Mouse (Mus musculus) naive thymus-derived CD4-positive, alpha-beta T cell, adult 2 months (primary cell): ENCODE measurements around the gene Wfdc8.

Experiments
- DNase-seq: peaks from one replicate; pipeline ENCODE4 v3.0.0-alpha.2; 2011; ENCODE audit warnings: low read depth

Wfdc8 gene

DNA sequence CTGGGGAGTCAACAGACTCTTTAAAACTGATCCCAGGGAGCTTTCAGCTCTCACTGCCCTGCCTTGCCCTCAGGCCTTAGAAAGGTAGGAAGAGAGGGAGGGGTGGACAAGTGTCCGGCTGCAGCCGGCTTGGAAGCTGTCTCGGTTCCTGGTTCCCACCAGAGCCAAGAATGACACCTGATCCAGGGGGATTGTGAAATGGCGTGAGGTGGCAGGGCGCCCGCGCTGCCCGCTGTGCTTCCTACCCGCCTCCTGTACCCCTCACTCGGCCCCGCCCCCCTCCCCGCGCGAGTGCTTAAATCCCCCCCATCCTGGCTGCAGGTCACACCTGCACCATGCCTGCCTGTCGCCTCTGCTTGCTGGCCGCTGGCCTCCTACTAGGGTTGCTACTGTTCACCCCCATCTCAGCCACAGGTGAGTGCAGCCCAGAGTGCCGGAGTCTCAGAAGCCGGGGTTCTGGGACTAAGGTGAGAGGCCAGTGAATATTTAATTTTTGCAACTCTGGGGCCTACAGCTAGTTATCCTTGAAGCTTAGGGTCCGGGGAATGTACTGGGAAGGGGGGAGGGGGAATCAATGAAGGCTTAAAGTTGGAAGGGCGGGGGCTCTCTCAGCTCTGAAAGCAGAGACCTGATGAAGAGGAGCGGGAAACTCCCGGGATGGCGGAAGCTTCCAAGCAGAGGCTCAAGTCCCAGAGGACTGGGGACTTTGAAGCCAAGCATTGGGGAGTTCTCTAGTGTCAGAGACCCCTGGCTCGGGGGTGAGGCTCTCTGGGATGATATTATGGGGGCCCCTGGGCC lies 50.8 kb downstream of the Wfdc8 start, which contains the start of gene Wfdc2:
Gene Wfdc2, plus strand, starts transcription at position 23 of the 798 bp plus-strand sequence.
- DNase-seq: no peak

DNA sequence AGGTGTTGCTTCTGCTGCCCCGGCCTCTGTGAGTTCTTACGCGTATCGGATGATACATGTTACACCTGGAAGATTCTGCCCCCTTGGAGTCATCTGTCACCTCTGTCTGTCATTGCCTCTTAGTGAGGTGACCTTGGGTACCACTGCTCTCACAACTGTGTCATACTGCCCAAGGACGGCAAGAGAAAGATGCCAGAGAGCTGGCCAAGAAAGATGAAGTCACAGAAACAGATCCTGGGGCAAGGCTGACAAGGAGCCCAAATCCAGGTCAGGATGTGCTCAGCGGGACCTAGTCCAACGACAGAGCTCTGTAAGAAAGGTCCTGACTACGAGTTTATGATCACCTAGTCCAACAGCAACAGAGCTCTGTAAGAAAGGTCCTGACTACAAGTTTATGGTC lies 53.3 kb downstream of the Wfdc8 start:
- DNase-seq: no peak

DNA sequence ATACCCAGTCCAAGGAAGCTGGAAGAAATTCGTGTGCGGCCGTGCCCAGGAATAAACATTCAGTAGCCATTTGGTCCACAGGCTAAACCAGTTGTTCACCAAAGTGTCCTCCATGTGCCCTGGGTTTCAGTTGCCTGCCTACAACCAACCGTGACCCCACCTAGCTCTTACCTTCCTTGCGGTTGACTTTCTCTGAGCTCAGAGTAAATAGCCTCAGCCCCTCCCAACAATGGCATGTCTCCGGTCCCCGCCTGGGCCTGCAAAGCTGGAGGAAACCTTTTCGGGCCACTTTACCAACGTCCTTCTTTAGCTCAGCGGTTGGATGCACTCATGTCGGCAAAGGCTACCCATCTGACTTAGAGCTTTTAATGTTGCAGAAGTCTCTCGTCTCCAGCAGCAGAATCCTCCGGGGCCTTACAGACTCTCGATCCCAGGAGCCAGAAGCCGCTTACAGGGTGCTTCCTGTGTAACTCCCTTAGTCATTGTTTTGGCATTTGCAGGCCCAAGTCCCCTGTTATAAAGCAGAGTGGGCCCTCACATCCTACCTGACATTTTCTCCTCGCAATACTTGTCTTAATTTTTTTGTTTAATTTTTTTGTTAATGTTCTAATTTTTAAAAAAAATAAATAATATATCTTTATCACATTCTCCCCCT lies 54.3 kb downstream of the Wfdc8 start:
- DNase-seq: peak; percentile 38

DNA sequence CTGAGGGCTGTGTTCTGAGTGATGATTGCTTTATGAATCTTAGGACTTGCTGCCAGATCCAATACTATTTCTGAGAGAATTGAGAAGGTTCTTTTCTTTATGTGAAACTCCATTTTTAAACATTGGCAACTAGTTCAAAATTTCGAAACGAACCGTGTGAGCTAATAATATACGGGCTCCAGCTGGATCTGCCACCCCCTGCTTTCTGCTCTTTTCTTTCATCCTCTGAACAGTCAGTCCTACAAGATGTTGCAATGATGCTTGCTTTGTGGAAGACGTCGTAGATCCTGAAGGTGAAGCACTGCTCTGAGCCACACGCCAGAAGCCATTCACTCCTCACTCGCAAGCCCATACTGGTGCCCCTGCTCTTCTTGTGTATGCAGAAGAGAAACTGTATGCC lies 55.0 kb downstream of the Wfdc8 start:
- no peak for DNase-seq

DNA sequence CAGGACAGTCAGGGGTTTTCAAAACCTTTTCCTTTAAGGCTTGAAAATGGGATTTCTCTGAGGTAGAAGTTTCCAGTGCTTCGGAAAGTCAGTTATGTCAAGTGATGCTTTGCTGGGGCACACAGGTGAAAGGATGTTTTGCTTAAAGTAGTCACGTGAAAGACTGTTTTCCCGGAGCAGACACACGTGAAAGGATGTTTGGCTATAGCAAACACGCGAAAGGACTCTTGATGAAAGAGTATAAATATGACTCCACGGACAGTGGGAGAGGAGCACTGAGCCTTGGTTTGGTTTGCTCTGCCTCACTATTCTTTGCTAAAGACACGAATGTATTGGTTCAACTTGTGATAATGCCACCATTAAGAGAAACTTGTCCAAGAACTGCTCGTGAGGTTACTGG lies 61.9 kb downstream of the Wfdc8 start:
- no peak for DNase-seq

DNA sequence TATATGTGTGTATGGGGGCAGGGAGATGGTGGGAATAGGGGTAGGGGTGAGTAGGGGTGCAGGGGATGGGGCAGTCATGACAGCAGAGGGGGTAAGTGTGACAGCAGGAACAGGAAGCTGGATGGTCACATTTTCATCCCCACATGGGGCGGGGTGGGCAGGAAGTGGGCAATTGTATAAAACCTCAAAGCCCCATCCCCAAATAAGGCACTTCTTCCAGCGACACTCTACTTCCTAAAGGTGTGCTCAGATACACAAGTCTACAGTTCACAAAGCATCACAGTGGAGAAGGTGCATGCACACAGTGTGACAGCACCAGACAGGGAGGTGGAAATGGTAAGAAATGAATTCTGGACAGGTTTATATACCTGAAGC lies 62.5 kb downstream of the Wfdc8 start:
- no peak for DNase-seq

DNA sequence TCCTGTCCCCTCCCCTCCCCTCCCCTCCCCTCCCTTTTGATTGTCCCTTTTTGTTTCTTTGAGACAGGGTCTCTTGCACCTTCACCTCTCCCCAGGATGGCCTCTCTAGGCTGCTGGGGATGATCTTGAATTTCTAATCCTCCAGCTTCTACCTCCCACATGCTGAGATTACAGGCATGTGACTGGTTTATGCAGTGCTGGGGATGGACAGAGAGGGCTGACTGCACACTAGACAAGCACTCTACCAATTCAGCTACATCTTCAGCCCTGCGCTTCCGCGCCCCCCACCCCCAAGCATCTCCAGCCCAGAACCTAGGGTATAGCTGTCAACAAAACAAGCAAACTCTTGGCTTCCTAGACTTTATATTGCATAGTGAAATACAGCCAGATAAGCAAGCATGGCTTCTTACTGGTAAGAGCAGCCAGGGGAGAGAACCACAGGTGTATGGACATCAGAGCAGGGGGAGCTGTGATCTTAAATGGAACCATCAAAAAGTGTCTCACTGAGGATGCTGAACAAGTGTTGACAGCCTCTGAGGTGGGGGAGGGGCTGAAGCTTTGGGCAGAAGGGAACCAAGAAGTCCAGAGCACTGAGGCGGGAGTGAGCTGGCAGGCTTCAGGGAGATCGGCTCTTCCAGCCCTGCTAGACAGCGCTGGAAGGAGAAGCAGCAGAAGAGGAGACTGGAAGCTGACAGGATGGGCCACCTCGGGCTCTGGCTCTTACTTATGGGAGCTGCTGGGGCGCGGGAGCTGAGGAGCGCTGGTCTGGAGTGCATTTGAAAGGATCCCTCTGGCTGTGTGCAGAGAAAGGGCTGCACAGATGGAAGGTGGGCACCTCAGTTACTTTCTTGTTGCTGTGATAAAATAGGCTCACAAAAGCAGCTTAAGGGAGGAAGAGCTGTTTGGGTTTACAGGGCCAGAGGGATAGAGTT lies 63.2 kb downstream of the Wfdc8 start:
- DNase-seq: no peak

DNA sequence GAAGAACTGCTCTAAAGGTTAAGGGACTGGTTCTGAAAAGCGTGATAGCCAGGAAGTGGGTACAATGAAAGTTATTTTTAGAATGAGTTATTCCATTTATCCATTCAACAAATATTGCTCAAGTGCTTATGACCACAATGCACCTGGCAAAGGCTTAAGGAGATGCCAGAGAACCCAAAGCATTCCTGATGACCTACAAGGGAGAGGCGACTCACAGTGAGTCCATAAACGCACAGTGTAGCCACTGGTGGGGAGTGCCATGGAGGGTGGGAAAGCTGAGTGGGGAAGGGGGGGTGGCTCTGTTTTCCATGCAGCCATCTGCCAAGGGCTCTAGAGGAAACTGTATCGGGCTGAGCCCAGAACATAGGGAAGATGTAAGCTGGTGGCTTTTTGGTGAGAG lies 64.1 kb downstream of the Wfdc8 start:
- no peak for DNase-seq
